Mouse (Mus musculus) layer of hippocampus, adult 8-10 months (tissue): ENCODE results near the gene S100a14. TPM values are rescaled to one million over a fixed set of nuclear protein-coding genes. Genes with fewer than 3 reads are reported as not detected.

ENCODE experiments used
- total RNA-seq, 4 experiments: library from RNA; stranded (reverse); gene quantifications; 2 replicates each; pipeline ENCODE4 v1.2.4; 2022

The S100a14 gene
- total RNA-seq, 4 experiments from 2014 or later, result 0.49 to 1.3 TPM; not detected in 2

Other genes starting within 250 kb of the S100a14 start
- gene Gatad2b, start 233.7 kb upstream of the S100a14 start, total RNA-seq, result 100 to 1,000 TPM; 100 to 109 (median 104) TPM
- gene Slc27a3, start 136.9 kb upstream of the S100a14 start, total RNA-seq, result 10 to 100 TPM in 3 of 4 experiments, 1 to 10 TPM in 1; 9.1 to 12.7 (median 12.1) TPM
- gene Ints3, start 93.2 kb upstream of the S100a14 start, total RNA-seq, result 10 to 100 TPM; 56.4 to 85.0 (median 73.0) TPM
- 1 to 10 TPM; 5.1 to 6.7 (median 5.8) TPM for gene Npr1, start 61.0 kb upstream of the S100a14 start, total RNA-seq
- gene Ilf2, start 50.7 kb upstream of the S100a14 start, total RNA-seq, result 10 to 100 TPM; 84.2 to 89.7 (median 87.4) TPM
- 10 to 100 TPM; 54.7 to 68.9 (median 63.0) TPM for gene Snapin, start 35.8 kb upstream of the S100a14 start, total RNA-seq
- 100 to 1,000 TPM; 146 to 155 (median 153) TPM for gene Chtop, start 17.4 kb upstream of the S100a14 start, total RNA-seq
- 100 to 1,000 TPM in 2 of 4 experiments, 10 to 100 TPM in 2; 87.1 to 154 (median 123) TPM for gene S100a1, start 12.5 kb upstream of the S100a14 start, total RNA-seq
- gene S100a13, start 12.4 kb upstream of the S100a14 start, total RNA-seq, result 10 to 100 TPM; 16.9 to 33.3 (median 24.9) TPM
- gene S100a16, start 10.4 kb downstream of the S100a14 start, total RNA-seq, result 100 to 1,000 TPM in 2 of 4 experiments, 10 to 100 TPM in 2; 69.8 to 134 (median 102) TPM
- gene S100a3, start 33.7 kb downstream of the S100a14 start, total RNA-seq, result 1 to 10 TPM in 3 of 4 experiments, under 1 TPM in 1; 0.35 to 1.8 (median 1.2) TPM
- not detected for gene S100a2, start 63.4 kb downstream of the S100a14 start, total RNA-seq
- not detected for gene Gm42674, start 75.0 kb downstream of the S100a14 start, total RNA-seq
- gene S100a4, start 76.9 kb downstream of the S100a14 start, total RNA-seq, result 10 to 100 TPM in 1 of 4 experiments, 1 to 10 TPM in 3; 2.7 to 17.2 (median 5.7) TPM
- gene S100a5, start 81.7 kb downstream of the S100a14 start, total RNA-seq, result not detected
- gene S100a6, start 86.0 kb downstream of the S100a14 start, total RNA-seq, result 10 to 100 TPM; 22.1 to 95.0 (median 51.5) TPM
- gene S100a7a, start 127.2 kb downstream of the S100a14 start, total RNA-seq, result under 1 TPM in 3 of 4 experiments, not detected in 1; 0.34 to 0.62 (median 0.49) TPM
- gene S100a8, start 142.1 kb downstream of the S100a14 start, total RNA-seq, result 1 to 10 TPM in 1 of 4 experiments, not detected in 3; 1.2 TPM
- 1 to 10 TPM in 1 of 4 experiments, not detected in 3; 1.1 TPM for gene S100a9, start 168.9 kb downstream of the S100a14 start, total RNA-seq
- gene Pglyrp4, start 200.1 kb downstream of the S100a14 start, total RNA-seq, result not detected